Mouse (Mus musculus) ES-E14 (cell line): ENCODE data around the gene Gm10447.

ENCODE experiments used
- MAFK ChIP-seq: IDR thresholded peaks from 2 replicates; pipeline ENCODE4 v1.6.1; 2014; ENCODE audit warnings: mild to moderate bottlenecking, low read depth, low read length, inconsistent platforms; ENCODE audit not compliant: insufficient read depth
- ZC3H11A ChIP-seq: IDR thresholded peaks from 2 replicates; pipeline ENCODE4 v1.6.1; 2012; ENCODE audit warnings: low read depth, mild to moderate bottlenecking, inconsistent platforms, low read length, borderline replicate concordance
- ZNF384 ChIP-seq: IDR thresholded peaks from 2 replicates; pipeline ENCODE4 v1.6.1; 2012; ENCODE audit warnings: low read depth, low read length, inconsistent platforms

GRCm38 (mm10) chr11:53477833-53478232, 20.9 kb upstream of the Gm10447 start:
- TF ChIP-seq ZC3H11A (no peak), MAFK (no peak), ZNF384 (no peak)
